Mouse (Mus musculus) lung, embryonic 16.5 days (tissue): ENCODE measurements around the gene Ap5b1. TPM values are rescaled to one million over a fixed set of nuclear protein-coding genes. Genes with fewer than 3 reads are reported as not detected.

ENCODE experiments used
- ATAC-seq: fragments of 200-750 bp; cut with Nextera tagmentation; 2 replicates; pipeline ENCODE4 v1.8.0; 2017; ENCODE audit warnings: low read depth, mild to moderate bottlenecking, moderate library complexity
- H3K27ac ChIP-seq: fragments of 300-500 bp; sonication (generic); 2 replicates; pipeline ENCODE4 v1.5.1; 2014; ENCODE audit warnings: mild to moderate bottlenecking, control low read depth, low read length
- H3K27me3 ChIP-seq: fragments of 300-500 bp; sonication (generic); 2 replicates; pipeline ENCODE4 v1.6.1; 2014; ENCODE audit warnings: low read depth, low read length, mixed read lengths; ENCODE audit not compliant: control insufficient read depth, insufficient read depth
- H3K36me3 ChIP-seq: fragments of 300-500 bp; sonication (generic); 2 replicates; pipeline ENCODE4 v1.6.1; 2014; ENCODE audit warnings: low read length; ENCODE audit not compliant: control insufficient read depth, insufficient read depth
- H3K4me1 ChIP-seq: fragments of 300-500 bp; sonication (generic); replicated peaks from 2 replicates; pipeline ENCODE4 v1.6.1; 2014; ENCODE audit warnings: low read length, mixed read lengths; ENCODE audit not compliant: control insufficient read depth, insufficient read depth
- H3K4me2 ChIP-seq: fragments of 300-500 bp; sonication (generic); 2 replicates; pipeline ENCODE4 v1.6.1; 2014; ENCODE audit warnings: low read depth, low read length, control low read depth
- H3K4me3 ChIP-seq: fragments of 300-500 bp; sonication (generic); 2 replicates; pipeline ENCODE4 v1.5.1; 2014; ENCODE audit warnings: mild to moderate bottlenecking, low read length, control low read depth
- H3K9ac ChIP-seq: fragments of 300-500 bp; sonication (generic); 2 replicates; pipeline ENCODE4 v1.6.1; 2014; ENCODE audit warnings: low read length, control low read depth
- H3K9me3 ChIP-seq: fragments of 300-500 bp; sonication (generic); 2 replicates; pipeline ENCODE4 v1.6.1; 2016; ENCODE audit warnings: low read length; ENCODE audit not compliant: control insufficient read depth
- WGBS: fragments of 180-500 bp; shearing (Covaris S2); extraction: QIAGEN DNeasy Blood & Tissue Kit; methylation state at CpG from one replicate; pipeline ENCODE4 v1.1.7; 2014; 5-methylcytosine and 5-hydroxymethylcytosine counted together
- polyA plus RNA-seq: library from polyadenylated mRNA; unstranded; fragments of >200 nt; fragmentation: Nextera tagmentation; extraction: Ambion mirVana; gene quantifications from 2 replicates; pipeline ENCODE4 v1.2.1, GENCODE M21; 2015

The Ap5b1 gene
- polyA plus RNA-seq, result 6.1 and 7.0 TPM in 2 replicates

- WGBS, result under 1% methylated on average over 81 of the region's 102 CpGs
- Histone ChIP-seq H3K9me3 (no peaks in the 10 kb centered on the region), H3K36me3 (peaks cover 8% of the 10 kb centered on the region), H3K9ac (peak within 1 kb of the TSS; percentile 83), H3K4me1 (peaks cover 12% of the 10 kb centered on the region; the same call in 1 of the 2 replicates), H3K4me2 (peak within 1 kb of the TSS; percentile 82), H3K27me3 (peaks cover 3% of the 10 kb centered on the region; the same call in 1 of the 2 replicates), H3K27ac (peak within 1 kb of the TSS; percentile 95), H3K4me3 (peak within 1 kb of the TSS; percentile 74)
- ATAC-seq, result peak; percentile 93
These were observed at the start of gene Ap5b1 for GRCm38 (mm10) chr19:5567534-5568469. TSS of gene Ap5b1 (plus strand) at chr19:5568025.

- Histone ChIP-seq H3K36me3 (no peaks in the 10 kb centered on the region), H3K9ac (no peak overlapping the region), H3K9me3 (no peaks in the 10 kb centered on the region), H3K4me1 (no peaks in the 10 kb centered on the region), H3K4me2 (no peak overlapping the region), H3K27ac (no peak overlapping the region), H3K27me3 (no peaks in the 10 kb centered on the region), H3K4me3 (no peak overlapping the region)
- ATAC-seq, result no peak
- 81% methylated on average over 3 of the region's 3 CpGs for WGBS
These were observed 49.1 kb upstream of the Ap5b1 start for GRCm38 (mm10) chr19:5518721-5519120.

- no peaks in the 10 kb centered on the region for H3K27me3 ChIP-seq
- no peaks in the 10 kb centered on the region for H3K9me3 ChIP-seq
- no peak overlapping the region for H3K4me2 ChIP-seq
- no peak overlapping the region for H3K9ac ChIP-seq
- no peak for ATAC-seq
- no peak overlapping the region for H3K4me3 ChIP-seq
- no peaks in the 10 kb centered on the region for H3K36me3 ChIP-seq
- WGBS, result 65% methylated on average over 5 of the region's 5 CpGs
- no peaks in the 10 kb centered on the region for H3K4me1 ChIP-seq
- no peak overlapping the region for H3K27ac ChIP-seq
These were observed 42.6 kb upstream of the Ap5b1 start for GRCm38 (mm10) chr19:5525204-5525603.

- Histone ChIP-seq H3K9me3 (no peaks in the 10 kb centered on the region), H3K9ac (peak overlapping the region; percentile 55), H3K4me2 (peak overlapping the region; percentile 61), H3K36me3 (no peaks in the 10 kb centered on the region), H3K4me1 (peaks cover 12% of the 10 kb centered on the region), H3K27me3 (no peaks in the 10 kb centered on the region), H3K27ac (peak overlapping the region; percentile 97), H3K4me3 (peak overlapping the region; percentile 39)
- 10% methylated on average over 20 of the region's 20 CpGs for WGBS
- peak; percentile 99 for ATAC-seq
These were observed 38.3 kb upstream of the Ap5b1 start for GRCm38 (mm10) chr19:5529325-5530137.

- Histone ChIP-seq H3K4me2 (peak overlapping the region; percentile 61), H3K9me3 (no peaks in the 10 kb centered on the region), H3K4me3 (no peak overlapping the region), H3K36me3 (no peaks in the 10 kb centered on the region), H3K4me1 (peaks cover 12% of the 10 kb centered on the region), H3K9ac (no peak overlapping the region), H3K27ac (peak overlapping the region; percentile 78), H3K27me3 (no peaks in the 10 kb centered on the region)
- WGBS, result 47% methylated on average over 7 of the region's 7 CpGs
- ATAC-seq, result no peak; the same call in 1 of the 2 replicates
These were observed 37.7 kb upstream of the Ap5b1 start for GRCm38 (mm10) chr19:5530138-5530524.

GRCm38 (mm10) chr19:5532520-5532919, 35.3 kb upstream of the Ap5b1 start:
- no peaks in the 10 kb centered on the region; the same call in 1 of the 2 replicates for H3K27me3 ChIP-seq
- H3K4me1 ChIP-seq, result peaks cover 12% of the 10 kb centered on the region
- no peak overlapping the region for H3K27ac ChIP-seq
- ATAC-seq, result no peak
- no peak overlapping the region for H3K9ac ChIP-seq
- no peaks in the 10 kb centered on the region for H3K9me3 ChIP-seq
- no peak overlapping the region for H3K4me3 ChIP-seq
- no peaks in the 10 kb centered on the region for H3K36me3 ChIP-seq
- 49% methylated on average over 8 of the region's 8 CpGs for WGBS
- H3K4me2 ChIP-seq, result 0 out of 2 replicates have a peak overlapping the region, but pooled peaks have one; percentile 11

- Histone ChIP-seq H3K4me2 (no peak overlapping the region), H3K9ac (no peak overlapping the region), H3K36me3 (no peaks in the 10 kb centered on the region), H3K9me3 (no peaks in the 10 kb centered on the region), H3K27me3 (no peaks in the 10 kb centered on the region; the same call in 1 of the 2 replicates), H3K27ac (no peak overlapping the region), H3K4me1 (no peaks in the 10 kb centered on the region), H3K4me3 (no peak overlapping the region)
- no peak for ATAC-seq
- 72% methylated on average over 8 of the region's 8 CpGs for WGBS
These were observed 29.0 kb upstream of the Ap5b1 start for GRCm38 (mm10) chr19:5538786-5539185.

- no peaks in the 10 kb centered on the region for H3K9me3 ChIP-seq
- no peak overlapping the region for H3K4me2 ChIP-seq
- ATAC-seq, result no peak
- H3K36me3 ChIP-seq, result no peaks in the 10 kb centered on the region
- 80% methylated on average over 9 of the region's 9 CpGs for WGBS
- no peak overlapping the region for H3K4me3 ChIP-seq
- H3K9ac ChIP-seq, result no peak overlapping the region
- H3K27me3 ChIP-seq, result no peaks in the 10 kb centered on the region
- no peaks in the 10 kb centered on the region; the same call in 1 of the 2 replicates for H3K4me1 ChIP-seq
- H3K27ac ChIP-seq, result no peak overlapping the region
These were observed 24.5 kb upstream of the Ap5b1 start for GRCm38 (mm10) chr19:5543362-5543761.

GRCm38 (mm10) chr19:5544031-5544430, 23.8 kb upstream of the Ap5b1 start:
- 42% methylated on average over 11 of the region's 11 CpGs for WGBS
- no peak overlapping the region for H3K4me2 ChIP-seq
- no peaks in the 10 kb centered on the region for H3K27me3 ChIP-seq
- no peaks in the 10 kb centered on the region; the same call in 1 of the 2 replicates for H3K4me1 ChIP-seq
- no peak overlapping the region for H3K4me3 ChIP-seq
- H3K36me3 ChIP-seq, result no peaks in the 10 kb centered on the region
- H3K27ac ChIP-seq, result no peak overlapping the region
- H3K9ac ChIP-seq, result no peak overlapping the region
- H3K9me3 ChIP-seq, result no peaks in the 10 kb centered on the region
- ATAC-seq, result no peak
